ENCODE assay signal across 8 mouse cellular contexts in the genomic region with DNA sequence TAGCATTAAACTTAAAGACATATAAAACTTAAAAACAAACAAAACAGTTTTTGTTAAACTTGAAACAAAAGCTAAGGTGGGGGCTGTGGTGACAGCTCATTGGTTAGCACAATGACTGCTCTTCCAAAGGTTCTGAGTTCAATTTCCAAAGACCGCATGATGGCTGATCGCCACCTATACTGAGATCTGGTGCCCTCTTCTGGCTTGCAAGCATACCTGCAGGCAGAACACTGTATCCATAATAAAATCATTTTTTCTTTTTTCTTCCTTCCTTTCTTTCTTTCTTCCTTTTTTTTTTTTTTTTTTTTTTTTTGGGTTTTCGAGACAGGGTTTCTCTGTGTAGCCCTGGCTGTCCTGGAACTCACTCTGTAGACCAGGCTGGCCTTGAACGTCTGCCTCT. TPM values are rescaled to one million over a fixed set of nuclear protein-coding genes. Genes with fewer than 3 reads are reported as not detected.
DNase-seq lines count a peak whose midpoint lies in the region; ATAC-seq and TF ChIP-seq lines count a peak whose summit lies in the region.
"Not testable (repeated sequence)": the region's sequence is repeated elsewhere in the genome, so short reads cannot be mapped to it uniquely, and the experiment has no call there.

No protein-coding gene starts in this region.

- H3K27ac ChIP-seq in MEL (ENCODE audit: control insufficient read depth, low read depth, low read length); bone marrow macrophage, adult 2 months (ENCODE audit: insufficient read depth, low read depth, low read length); heart, postnatal 0 days (ENCODE audit: low read depth); limb, embryonic 11.5 days (replicated peaks; ENCODE audit: low read depth, low read length); stomach, postnatal 0 days (replicated peaks): not testable (repeated sequence)

- H3K9ac ChIP-seq in MEL (ENCODE audit: control insufficient read depth, low read depth, low read length, poor library complexity, severe bottlenecking); heart, postnatal 0 days (replicated peaks; ENCODE audit: low read depth, low read length); limb, embryonic 11.5 days (ENCODE audit: low read length); stomach, postnatal 0 days (ENCODE audit: low read length): not testable (repeated sequence)

- H3K27me3 ChIP-seq in MEL (ENCODE audit: control insufficient read depth in 1 of 2, insufficient read depth in 2 of 2, low read length in 2 of 2); heart, postnatal 0 days (ENCODE audit: control insufficient read depth, insufficient read depth, low read length); limb, embryonic 11.5 days (ENCODE audit: control insufficient read depth, insufficient read depth, low read length); stomach, postnatal 0 days (ENCODE audit: control insufficient read depth, insufficient read depth, low read length): not testable (repeated sequence)

- not testable (repeated sequence) for H3K79me2 ChIP-seq in MEL (ENCODE audit: control insufficient read depth, insufficient read depth, low read length, poor library complexity)

- not testable (repeated sequence) for TF ChIP-seq EP300 in MEL (IDR thresholded peaks at IDR 0.05; ENCODE audit: low read depth in 1 of 2, low read length in 2 of 2); heart, postnatal 0 days (IDR thresholded peaks at IDR 0.05; ENCODE audit: low read depth); stomach, postnatal 0 days (optimal IDR thresholded peaks at IDR 0.05)

- H3K36me3 ChIP-seq in MEL (ENCODE audit: control insufficient read depth in 1 of 2, insufficient read depth in 2 of 2, low read length in 2 of 2); stomach, postnatal 0 days (ENCODE audit: control insufficient read depth, insufficient read depth, low read length): not testable (repeated sequence)
- H3K36me3 ChIP-seq in heart, postnatal 0 days (replicated peaks; ENCODE audit: control insufficient read depth, insufficient read depth, low read length), result peaks cover 50% of the 10 kb centered on the region
- H3K36me3 ChIP-seq in limb, embryonic 11.5 days (ENCODE audit: control insufficient read depth, insufficient read depth, low read length), result peaks cover 18% of the 10 kb centered on the region

- not testable (repeated sequence) for H3K9me3 ChIP-seq in MEL (replicated peaks; ENCODE audit: insufficient read depth, low read length); heart, postnatal 0 days (replicated peaks; ENCODE audit: control insufficient read depth, low read length); limb, embryonic 11.5 days (ENCODE audit: control insufficient read depth, low read length); stomach, postnatal 0 days (ENCODE audit: control insufficient read depth, low read length)

- WGBS in heart, postnatal 0 days, result 51% methylated on average over 3 of the region's 4 CpGs
- WGBS in limb, embryonic 11.5 days, result 73% methylated on average over 3 of the region's 4 CpGs
- 59% methylated on average over 3 of the region's 4 CpGs for WGBS in stomach, postnatal 0 days

- DNase-seq in 416B (ENCODE audit: low read depth), result peak; percentile 58
- peak; percentile 60 for DNase-seq in MEL (ENCODE audit: low read depth, low spot score)
- peak; percentile 49 for DNase-seq in embryo, embryonic 10.5 days (ENCODE audit: low spot score)
- peak; percentile 13 for DNase-seq in heart, postnatal 0 days (ENCODE audit: low spot score)
- DNase-seq in limb, embryonic 11.5 days (ENCODE audit: low spot score), result peak; percentile 28
- DNase-seq in mesoderm, embryonic 11.5 days (ENCODE audit: low read depth, low spot score), result peak; percentile 40
- DNase-seq in stomach, postnatal 0 days (ENCODE audit: low spot score), result not testable (repeated sequence)

- peak; percentile 63 for TF ChIP-seq RAD21 in MEL (IDR thresholded peaks at IDR 0.05; ENCODE audit: low read depth, low read length)

- not testable (repeated sequence) for H3K4me2 ChIP-seq in heart, postnatal 0 days (ENCODE audit: low read depth, low read length); limb, embryonic 11.5 days (ENCODE audit: low read depth, severe bottlenecking); stomach, postnatal 0 days (replicated peaks; ENCODE audit: low read depth)

- peak; percentile 46 to 65 (median 61) for TF ChIP-seq CTCF in MEL (IDR thresholded peaks at IDR 0.05 in 2 of 3, conservative IDR thresholded peaks at IDR 0.05 in 1 of 3; ENCODE audit: control insufficient read depth in 1 of 3, insufficient read depth in 1 of 3, low read depth in 2 of 3, low read length in 3 of 3, poor library complexity in 1 of 3, severe bottlenecking in 1 of 3)
- TF ChIP-seq CTCF in bone marrow macrophage, adult 2 months (IDR thresholded peaks at IDR 0.05; ENCODE audit: low read depth, low read length), result peak; percentile 51; the same call in 1 of the 2 replicates
- peak; percentile 66 for TF ChIP-seq CTCF in heart, postnatal 0 days (IDR thresholded peaks at IDR 0.05; ENCODE audit: low read depth)
- peak; percentile 77 for TF ChIP-seq CTCF in stomach, postnatal 0 days (IDR thresholded peaks at IDR 0.05; ENCODE audit: low read depth)

- TF ChIP-seq POLR2A in MEL (IDR thresholded peaks at IDR 0.05; ENCODE audit: control insufficient read depth in 1 of 2, insufficient read depth in 1 of 2, low read depth in 1 of 2, low read length in 2 of 2, poor library complexity in 1 of 2); bone marrow macrophage, adult 2 months (IDR thresholded peaks at IDR 0.05; ENCODE audit: borderline replicate concordance, low read depth, low read length): not testable (repeated sequence)

- not testable (repeated sequence) for H3K4me3 ChIP-seq in MEL (ENCODE audit: control insufficient read depth in 1 of 2, insufficient read depth in 1 of 2, low read depth in 2 of 2, low read length in 2 of 2); bone marrow macrophage, adult 2 months (ENCODE audit: insufficient read depth, low read length); heart, postnatal 0 days (ENCODE audit: low read depth, low read length); limb, embryonic 11.5 days (ENCODE audit: low read depth, low read length); stomach, postnatal 0 days (ENCODE audit: low read depth, low read length)

- not testable (repeated sequence) for ATAC-seq in heart, postnatal 0 days (ENCODE audit: insufficient read depth, low read depth); limb, embryonic 11.5 days (ENCODE audit: insufficient number of reproducible peaks, low FRiP score, low TSS enrichment, low read depth); stomach, postnatal 0 days (ENCODE audit: low FRiP score, low TSS enrichment)

- not testable (repeated sequence) for H3K4me1 ChIP-seq in MEL (ENCODE audit: control insufficient read depth in 1 of 2, insufficient read depth in 2 of 2, low read length in 2 of 2); bone marrow macrophage, adult 2 months (ENCODE audit: control insufficient read depth, insufficient read depth, low read length); heart, postnatal 0 days (ENCODE audit: control insufficient read depth, insufficient read depth); limb, embryonic 11.5 days (ENCODE audit: control insufficient read depth, insufficient read depth, low read length); stomach, postnatal 0 days (replicated peaks; ENCODE audit: control insufficient read depth, insufficient read depth)

RNA-seq across cellular contexts. Expression of a gene that starts 28.5 kb away (rescaled TPM):
- total RNA-seq in MEL (2012; rRNA removed), result 9.0 and 10.9 TPM in 2 replicates
- 10 to 100 TPM; 10.4 to 60.8 TPM for polyA plus RNA-seq in MEL (2012; ENCODE audit: insufficient read depth in 1 of 2, insufficient read length in 2 of 2, low read depth in 1 of 2, low replicate concordance in 2 of 2, missing spikeins in 1 of 2)
- 4.2 and 7.2 TPM in 2 replicates for polyA plus RNA-seq in bone marrow macrophage, adult 2 months (2012; ENCODE audit: insufficient read depth, insufficient read length, missing spikeins)
- total RNA-seq in heart, postnatal 0 days (2014; rRNA removed; ENCODE audit: low replicate concordance), result 10.5 and 12.2 TPM in 2 replicates
- polyA plus RNA-seq in heart, postnatal 0 days (2015; fragmentation: Nextera tagmentation; extraction: Ambion mirVana), result 4.4 and 5.3 TPM in 2 replicates
- polyA plus RNA-seq in limb, embryonic 11.5 days (2014; fragmentation: Nextera tagmentation; extraction: Ambion mirVana), result 18.1 and 18.3 TPM in 2 replicates
- 2.2 and 2.9 TPM in 2 replicates for polyA plus RNA-seq in stomach, postnatal 0 days (2015; fragmentation: Nextera tagmentation; extraction: Ambion mirVana)

RNA-seq across cellular contexts. Expression of a gene that starts 28.6 kb away (rescaled TPM):
- 6.5 and 7.6 TPM in 2 replicates for total RNA-seq in MEL (2012; rRNA removed)
- polyA plus RNA-seq in MEL (2012; ENCODE audit: insufficient read depth in 1 of 2, insufficient read length in 2 of 2, low read depth in 1 of 2, low replicate concordance in 2 of 2, missing spikeins in 1 of 2), result 10 to 100 TPM in 1 of 2 experiments, not detected in 1; 13.3 TPM
- polyA plus RNA-seq in bone marrow macrophage, adult 2 months (2012; ENCODE audit: insufficient read depth, insufficient read length, missing spikeins), result 12.4 and 12.5 TPM in 2 replicates
- 13.2 and 20.0 TPM in 2 replicates for total RNA-seq in heart, postnatal 0 days (2014; rRNA removed; ENCODE audit: low replicate concordance)
- 12.4 and 14.9 TPM in 2 replicates for polyA plus RNA-seq in heart, postnatal 0 days (2015; fragmentation: Nextera tagmentation; extraction: Ambion mirVana)
- 14.0 and 17.6 TPM in 2 replicates for polyA plus RNA-seq in limb, embryonic 11.5 days (2014; fragmentation: Nextera tagmentation; extraction: Ambion mirVana)
- 6.4 and 6.9 TPM in 2 replicates for polyA plus RNA-seq in stomach, postnatal 0 days (2015; fragmentation: Nextera tagmentation; extraction: Ambion mirVana)

RNA-seq across cellular contexts. Expression of a gene that starts 49.7 kb away (rescaled TPM):
- 5.7 and 7.0 TPM in 2 replicates for total RNA-seq in MEL (2012; rRNA removed)
- polyA plus RNA-seq in MEL (2012; ENCODE audit: insufficient read depth in 1 of 2, insufficient read length in 2 of 2, low read depth in 1 of 2, low replicate concordance in 2 of 2, missing spikeins in 1 of 2), result 10 to 100 TPM in 1 of 2 experiments, not detected in 1; 22.2 TPM
- polyA plus RNA-seq in bone marrow macrophage, adult 2 months (2012; ENCODE audit: insufficient read depth, insufficient read length, missing spikeins), result 0.40 and 0.66 TPM in 2 replicates
- 17.1 and 28.6 TPM in 2 replicates for total RNA-seq in heart, postnatal 0 days (2014; rRNA removed; ENCODE audit: low replicate concordance)
- polyA plus RNA-seq in heart, postnatal 0 days (2015; fragmentation: Nextera tagmentation; extraction: Ambion mirVana), result 3.1 and 3.2 TPM in 2 replicates
- polyA plus RNA-seq in limb, embryonic 11.5 days (2014; fragmentation: Nextera tagmentation; extraction: Ambion mirVana), result 3.4 and 3.7 TPM in 2 replicates
- 1.8 and 2.3 TPM in 2 replicates for polyA plus RNA-seq in stomach, postnatal 0 days (2015; fragmentation: Nextera tagmentation; extraction: Ambion mirVana)
